ENCODE assay signal across 17 mouse cellular contexts in the genomic region with DNA sequence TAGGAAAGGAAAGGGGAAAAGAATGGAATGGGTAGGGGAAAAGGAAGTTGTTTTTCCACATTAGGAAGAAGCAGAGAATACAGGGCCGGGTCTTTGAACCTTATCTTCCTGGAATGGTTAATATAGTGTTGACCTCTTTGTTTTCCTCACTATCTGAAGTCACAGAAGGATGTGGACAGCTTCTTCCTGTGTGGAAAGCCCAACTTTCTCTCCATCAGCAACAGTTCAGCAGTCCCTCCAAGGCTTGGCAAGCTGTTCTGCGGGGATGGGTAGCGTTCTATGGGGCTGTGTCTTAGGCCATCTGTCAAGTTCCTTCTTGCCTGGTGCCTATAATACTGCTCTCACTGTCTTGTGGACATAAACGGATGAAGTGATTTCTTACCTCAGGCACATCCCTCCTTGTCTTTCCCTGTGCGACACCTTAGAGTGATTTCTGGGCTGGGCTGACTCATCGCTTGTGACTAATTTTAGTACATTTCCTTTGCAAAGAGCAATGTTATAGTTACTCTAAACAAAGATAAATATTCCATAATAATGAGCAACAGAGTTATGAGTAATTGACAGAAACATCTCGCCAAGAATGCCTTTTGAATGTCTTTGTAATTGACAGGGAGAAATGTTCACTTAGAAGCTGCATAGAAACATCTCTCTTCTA. TPM values are rescaled to one million over a fixed set of nuclear protein-coding genes. Genes with fewer than 3 reads are reported as not detected.
A peak's percentile ranks its signal among the peaks of the same experiment; 100 is the strongest.
DNase-seq lines count a peak whose midpoint lies in the region; ATAC-seq lines count a peak whose summit lies in the region.
"Had no signal": no experiment of that assay in that cellular context is flagged by ENCODE, and none has a peak within 500 bp of the region (broad histone marks: within the 10 kb centered on the region; RNA-seq: fewer than 3 reads in every experiment).

No protein-coding gene starts in this region.

- no peak overlapping the region for H3K4me3 ChIP-seq in heart, embryonic 16.5 days (ENCODE audit: low read length)
- H3K4me3 ChIP-seq in liver, embryonic 16.5 days (ENCODE audit: low read depth, low read length): no peak overlapping the region
- H3K4me3 ChIP-seq: erythroblast, embryonic 14.5 days; limb, embryonic 15.5 days; neural tube, embryonic 15.5 days had no signal

- no peak overlapping the region for H3K4me2 ChIP-seq in heart, embryonic 16.5 days (ENCODE audit: low read depth, low read length)
- H3K4me2 ChIP-seq in liver, embryonic 16.5 days (ENCODE audit: low read depth, low read length): no peak overlapping the region
- H3K4me2 ChIP-seq: limb, embryonic 15.5 days; midbrain, embryonic 11.5 days; neural tube, embryonic 15.5 days had no signal

- peak; percentile 64 to 77 for DNase-seq in cerebellum, postnatal 10 days
- no peak for DNase-seq in cerebellum, postnatal 4 days (ENCODE audit: low spot score in 2 of 2)
- DNase-seq in heart, postnatal 14 days: no peak
- peak; percentile 36 for DNase-seq in lung, postnatal 10 days
- DNase-seq in lung, postnatal 25 days (ENCODE audit: low spot score): no peak
- DNase-seq in spleen, postnatal 10 days (ENCODE audit: low spot score in 2 of 2): no peak
- DNase-seq: gastrocnemius, postnatal 14 days; kidney, adult 2 months; kidney, postnatal 25 days; layer of hippocampus, adult 9-11 months; thymus, postnatal 25 days had no signal

- intact Hi-C loops in heart, postnatal 14 days (cut with DNase I): no loop called here

- H3K27ac ChIP-seq in heart, embryonic 16.5 days (ENCODE audit: low read length): no peak overlapping the region
- peak overlapping the region; percentile 45; the same call in 1 of the 2 replicates for H3K27ac ChIP-seq in liver, embryonic 16.5 days (ENCODE audit: low read length)
- H3K27ac ChIP-seq: limb, embryonic 15.5 days; neural tube, embryonic 15.5 days had no signal

- 0 out of 2 replicates have a peak, but pooled peaks cover 2% of the 10 kb centered on the region for H3K9me3 ChIP-seq in heart, embryonic 16.5 days (replicated peaks; ENCODE audit: control insufficient read depth, low read length)
- H3K9me3 ChIP-seq in liver, embryonic 16.5 days (replicated peaks; ENCODE audit: control insufficient read depth, low read length): no peaks in the 10 kb centered on the region
- H3K9me3 ChIP-seq: limb, embryonic 15.5 days; neural tube, embryonic 15.5 days had no signal

- H3K27me3 ChIP-seq in heart, embryonic 16.5 days (ENCODE audit: control insufficient read depth, insufficient read depth, low read length): no peaks in the 10 kb centered on the region
- H3K27me3 ChIP-seq in liver, embryonic 16.5 days (ENCODE audit: control insufficient read depth, insufficient read depth, low read depth, low read length): no peaks in the 10 kb centered on the region
- H3K27me3 ChIP-seq: limb, embryonic 15.5 days; neural tube, embryonic 15.5 days had no signal

- no peaks in the 10 kb centered on the region for H3K4me1 ChIP-seq in heart, embryonic 16.5 days (ENCODE audit: control insufficient read depth, insufficient read depth, low read length)
- H3K4me1 ChIP-seq in liver, embryonic 16.5 days (ENCODE audit: control insufficient read depth, low read depth, low read length): no peaks in the 10 kb centered on the region

- ATAC-seq in heart, embryonic 16.5 days (replicated peaks; ENCODE audit: extremely low read depth, insufficient read depth, low FRiP score): peak; percentile 60; the same call in 1 of the 2 replicates
- no peak for ATAC-seq in liver, embryonic 16.5 days (ENCODE audit: low read depth)

- WGBS in heart, embryonic 16.5 days: 52% methylated on average over 7 of the region's 7 CpGs
- WGBS in liver, embryonic 16.5 days (ENCODE audit: insufficient replicate concordance): 44% methylated on average over 7 of the region's 7 CpGs

- no peaks in the 10 kb centered on the region for H3K36me3 ChIP-seq in heart, embryonic 16.5 days (ENCODE audit: control insufficient read depth, insufficient read depth)
- no peaks in the 10 kb centered on the region for H3K36me3 ChIP-seq in liver, embryonic 16.5 days (ENCODE audit: control insufficient read depth, insufficient read depth)
- H3K36me3 ChIP-seq: limb, embryonic 15.5 days; neural tube, embryonic 15.5 days had no signal

- no peak overlapping the region for H3K9ac ChIP-seq in heart, embryonic 16.5 days (ENCODE audit: low read length)
- H3K9ac ChIP-seq in liver, embryonic 16.5 days (ENCODE audit: low read depth, low read length): no peak overlapping the region
- H3K9ac ChIP-seq: limb, embryonic 15.5 days; neural tube, embryonic 15.5 days had no signal

RNA-seq across cellular contexts. Expression of a gene that starts 52.7 kb away (rescaled TPM):
- 13.6 and 14.5 TPM in 2 replicates for polyA plus RNA-seq in heart, embryonic 16.5 days (2015; fragmentation: Nextera tagmentation; extraction: Ambion mirVana)
- total RNA-seq in heart, postnatal 14 days (2021): 10 to 100 TPM; 19.8 to 19.9 TPM
- 8.5 and 8.8 TPM in 2 replicates for polyA plus RNA-seq in liver, embryonic 16.5 days (2015; fragmentation: Nextera tagmentation; extraction: Ambion mirVana)

Comparison
In these comparisons a context has a peak if more than half of its experiments do, and no peak if none do; other contexts are left out.
1. DNase-seq: peak in cerebellum, postnatal 10 days (2 of 2) and lung, postnatal 10 days (single experiment); none in cerebellum, postnatal 4 days (0 of 2), heart, postnatal 14 days (0 of 2), lung, postnatal 25 days (single experiment) and spleen, postnatal 10 days (0 of 2).